Mouse (Mus musculus) Muller cell, postnatal 12 days (primary cell): ENCODE data around the gene Serpinb6b.

Source experiments
- DNase-seq: peaks from one replicate; pipeline ENCODE4 v3.0.0-alpha.2; 2015; ENCODE audit errors: inconsistent ontology term

Serpinb6b gene

DNA sequence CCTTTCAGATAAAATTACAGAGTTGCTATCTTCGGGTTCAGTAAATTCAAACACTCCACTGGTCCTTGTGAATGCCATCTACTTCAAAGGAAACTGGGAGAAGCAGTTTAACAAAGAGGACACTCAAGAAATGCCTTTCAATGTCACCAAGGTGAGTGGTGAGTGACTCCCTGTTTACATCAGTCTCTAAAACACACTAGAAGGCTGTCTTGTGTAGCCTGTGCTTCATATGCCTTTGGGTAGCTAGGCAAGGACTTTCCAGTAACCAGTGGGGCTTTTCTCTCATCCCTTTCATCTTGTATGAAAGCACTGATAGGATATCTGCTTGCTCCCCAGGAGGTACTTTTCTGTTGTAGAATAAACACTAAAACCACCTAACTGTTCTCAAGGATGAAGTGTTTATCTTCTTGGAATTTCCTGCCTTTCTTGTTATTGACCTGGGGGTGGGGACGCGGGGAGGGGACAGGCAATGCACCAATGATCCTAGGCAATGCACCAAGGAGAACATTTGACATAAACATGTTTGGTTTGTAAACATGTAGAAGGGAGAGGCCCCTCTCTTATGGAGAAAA lies 10.0 kb downstream of the Serpinb6b start:
- no peak for DNase-seq

DNA sequence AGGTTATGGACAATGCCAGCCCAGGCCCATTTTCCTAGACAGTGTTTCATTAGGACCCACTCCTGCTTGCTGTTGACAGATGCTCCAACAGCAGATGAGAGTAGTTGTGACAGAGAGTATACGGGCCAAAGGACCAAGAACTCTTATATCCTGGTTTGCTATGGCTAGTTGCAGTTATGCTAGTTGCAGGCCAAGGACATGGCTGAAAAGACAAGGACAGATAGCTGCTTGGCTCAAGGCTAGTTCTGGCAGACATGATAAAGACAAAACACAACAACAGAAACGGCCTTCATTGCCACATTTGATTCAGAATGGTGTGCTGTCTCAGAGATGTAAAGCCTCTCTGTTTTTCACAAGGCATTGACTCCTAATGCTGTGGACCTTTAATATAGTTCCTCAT lies 10.7 kb downstream of the Serpinb6b start:
- no peak for DNase-seq

DNA sequence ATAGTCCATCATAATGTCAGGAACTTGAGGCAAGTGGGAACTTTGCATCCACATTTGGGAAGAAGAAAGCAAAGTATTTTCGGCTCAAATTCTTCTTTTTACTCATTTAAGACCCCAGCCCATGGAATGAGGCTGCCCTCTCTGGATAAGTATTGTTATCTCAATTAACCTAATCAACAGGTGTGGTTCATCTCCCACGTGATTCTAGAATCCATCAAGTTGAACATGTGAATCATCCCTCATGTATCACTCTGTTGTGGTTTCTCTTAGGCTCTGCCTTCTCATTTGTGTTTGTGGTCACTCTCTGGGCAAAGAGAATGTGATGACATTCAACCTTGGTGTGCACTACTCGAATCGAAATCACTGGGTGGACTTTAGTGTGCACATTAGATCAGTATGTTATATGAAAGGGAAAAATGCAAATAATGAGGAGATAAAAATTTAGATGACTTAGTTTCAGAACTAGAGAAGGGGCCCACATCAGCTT lies 17.6 kb downstream of the Serpinb6b start:
- no peak for DNase-seq

DNA sequence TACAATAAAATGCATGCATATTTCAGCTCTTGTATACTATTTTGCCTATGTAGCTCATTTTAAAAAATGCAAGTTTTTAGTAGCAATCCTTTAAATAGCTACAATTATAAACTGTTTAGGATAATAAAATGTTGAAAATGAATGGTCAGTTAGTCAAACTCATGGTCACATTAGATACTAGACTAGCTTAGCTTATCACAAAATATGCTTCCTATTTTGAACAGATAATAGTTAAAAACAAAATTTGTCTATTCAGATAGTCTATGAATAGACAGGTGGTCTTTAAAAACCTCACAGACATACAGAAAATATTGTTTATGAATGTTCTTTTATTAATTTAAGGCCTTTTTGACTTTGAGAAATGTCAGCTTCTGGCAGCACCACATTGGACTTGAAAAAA lies 21.2 kb downstream of the Serpinb6b start:
- no peak for DNase-seq

DNA sequence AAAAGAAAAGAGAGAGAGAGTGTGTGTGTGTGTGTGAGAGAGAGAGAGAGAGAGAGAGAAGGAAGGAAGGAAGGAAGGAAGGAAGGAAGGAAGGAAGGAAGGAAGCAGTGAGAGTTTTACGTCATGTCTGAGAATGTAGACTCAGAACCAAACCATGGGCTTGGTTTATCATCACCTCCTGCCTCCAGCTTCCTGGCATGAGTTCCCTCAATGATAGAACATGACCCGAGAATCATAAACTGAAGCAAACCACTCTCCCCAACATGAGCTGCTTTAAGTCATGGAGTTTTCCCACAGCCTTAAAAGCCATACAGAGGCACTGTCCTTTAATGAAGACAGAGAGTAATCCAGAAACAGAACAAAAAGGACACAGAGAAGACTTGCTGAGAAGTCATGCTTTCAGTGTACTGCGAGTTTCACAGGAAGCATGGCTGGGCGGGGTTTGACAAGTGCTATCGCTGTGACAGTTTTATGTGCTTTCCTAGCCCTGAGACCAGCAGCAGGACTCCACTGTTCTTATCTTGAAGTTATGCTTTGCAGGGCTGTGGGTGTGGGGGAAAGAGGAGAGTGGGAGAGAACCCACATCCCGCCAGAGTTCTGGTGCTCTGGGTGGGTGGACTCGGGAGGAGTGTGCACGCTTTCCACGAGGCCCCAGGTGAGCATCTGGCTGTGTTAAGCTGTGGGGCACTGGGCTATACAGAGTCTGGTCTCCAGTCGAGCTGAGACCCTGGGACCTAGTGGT lies 28.3 kb downstream of the Serpinb6b start:
- DNase-seq: no peak

DNA sequence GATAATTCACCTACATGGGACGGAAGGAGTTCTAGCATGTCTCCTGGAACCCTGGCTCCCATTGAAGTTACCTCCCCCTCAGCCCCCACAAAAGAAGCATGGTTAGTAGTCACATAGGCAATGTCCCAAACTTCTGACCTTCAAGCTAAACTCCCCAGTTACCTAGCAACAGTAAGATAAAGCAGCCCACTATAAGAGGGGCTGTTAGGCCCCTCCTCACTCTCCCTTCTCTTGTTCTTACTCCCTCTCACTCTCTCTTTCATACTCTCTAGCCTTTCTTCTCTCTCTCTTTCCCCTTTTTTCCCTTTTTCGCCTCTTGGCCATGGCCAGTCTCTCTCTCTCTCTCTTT lies 28.9 kb downstream of the Serpinb6b start:
- no peak for DNase-seq

DNA sequence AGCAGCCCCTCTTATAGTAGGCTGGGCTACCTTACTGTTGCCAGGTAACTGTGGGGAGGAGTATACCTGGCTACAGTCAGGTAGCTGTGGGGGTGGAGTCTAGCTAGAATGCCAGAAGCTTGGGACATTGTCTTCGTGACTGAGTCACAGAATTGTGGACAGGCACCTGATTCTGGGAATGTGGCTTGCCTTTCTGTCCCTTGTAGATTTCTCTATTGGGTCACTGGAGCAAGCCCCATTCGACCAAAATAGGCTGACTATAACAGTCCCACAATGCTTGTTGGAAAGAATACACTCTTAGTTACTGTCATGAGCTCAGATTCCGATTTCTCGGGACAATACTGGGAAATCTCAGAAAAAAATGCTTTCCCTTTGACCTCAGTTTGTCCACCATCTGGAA lies 30.0 kb downstream of the Serpinb6b start:
- DNase-seq: no peak

DNA sequence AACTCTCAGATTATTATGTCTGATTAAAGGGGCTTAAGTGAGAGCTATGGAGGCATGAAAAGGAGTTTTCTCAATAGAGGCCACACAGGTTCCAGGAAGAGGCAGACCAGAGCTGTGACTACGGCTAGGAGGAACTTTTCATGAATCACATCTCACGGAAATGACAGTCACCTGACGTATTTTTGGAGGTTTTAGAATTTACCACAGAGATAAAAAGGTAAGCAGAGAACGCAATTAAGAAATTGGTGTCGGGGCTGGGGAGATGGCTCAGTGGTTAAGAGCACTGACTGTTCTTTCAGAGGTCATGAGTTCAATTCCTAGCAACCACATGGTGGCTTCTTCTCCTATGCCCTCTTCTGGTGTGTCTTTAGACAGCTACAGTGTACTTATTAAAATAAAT lies 36.3 kb downstream of the Serpinb6b start:
- DNase-seq: no peak

DNA sequence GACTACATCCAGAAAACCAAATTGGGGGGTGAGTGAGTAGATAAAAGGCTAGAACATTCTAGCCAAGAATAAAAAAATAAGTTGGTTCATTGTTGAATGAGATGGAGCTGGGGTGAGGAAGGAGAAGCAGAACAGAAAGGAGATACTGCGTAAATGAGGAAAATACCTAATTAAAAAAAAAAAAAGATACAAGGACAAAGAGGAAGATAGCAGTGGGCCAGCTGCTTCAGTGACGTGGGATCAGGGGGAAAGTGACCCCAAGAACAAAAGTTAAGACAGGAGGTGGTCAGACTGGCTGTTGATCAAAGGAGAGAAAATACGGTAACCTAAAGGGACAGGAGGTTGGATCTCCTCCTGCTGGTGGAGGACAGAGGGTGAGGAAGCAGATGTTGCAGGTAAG lies 37.9 kb downstream of the Serpinb6b start, which contains the start of gene Serpinb9:
Serpinb9 (plus strand) TSS at position 301 of the 400 bp plus-strand sequence.
- no peak for DNase-seq

DNA sequence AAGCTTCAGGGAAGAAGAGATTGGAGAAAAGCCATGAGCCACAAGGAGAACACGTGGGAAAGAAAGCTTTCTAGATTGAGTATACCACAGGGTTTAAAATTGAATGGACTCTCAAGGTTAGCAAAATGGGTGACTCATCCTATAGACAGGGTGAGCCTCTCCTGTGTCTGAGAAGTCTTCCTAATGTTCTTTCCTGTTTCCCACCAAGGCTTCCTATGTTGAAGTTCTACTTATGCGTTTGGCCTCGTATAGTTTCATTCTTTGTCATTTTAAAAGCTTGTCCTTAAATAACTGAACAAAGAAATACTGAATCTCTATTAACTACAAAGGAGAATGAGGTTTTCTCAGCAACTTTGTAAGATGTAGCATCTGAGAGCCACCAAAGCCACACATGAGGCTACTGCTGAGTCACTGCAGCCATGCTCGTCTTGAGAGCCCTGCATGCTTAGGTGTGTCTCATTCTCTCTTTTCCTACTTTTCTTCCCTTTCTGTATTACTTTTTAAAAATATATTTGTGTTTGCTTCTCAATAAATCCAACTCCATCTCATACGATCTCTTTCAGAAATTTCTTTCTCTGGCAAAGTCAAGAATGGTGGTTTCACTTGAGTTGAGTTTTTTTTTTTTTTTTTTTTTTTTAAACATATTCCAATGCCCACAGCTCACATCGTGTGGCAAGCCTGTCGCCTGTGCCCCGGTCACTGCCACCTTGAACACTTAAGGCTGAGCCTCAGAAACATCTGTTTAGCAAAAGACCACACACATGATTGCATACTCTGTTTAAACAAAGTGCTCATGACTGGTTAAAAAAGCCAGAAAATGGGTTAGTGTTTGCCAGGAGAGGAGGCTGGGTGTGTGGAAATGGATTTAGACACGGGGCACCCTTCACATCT lies 38.8 kb downstream of the Serpinb6b start:
- peak; percentile 1 for DNase-seq

DNA sequence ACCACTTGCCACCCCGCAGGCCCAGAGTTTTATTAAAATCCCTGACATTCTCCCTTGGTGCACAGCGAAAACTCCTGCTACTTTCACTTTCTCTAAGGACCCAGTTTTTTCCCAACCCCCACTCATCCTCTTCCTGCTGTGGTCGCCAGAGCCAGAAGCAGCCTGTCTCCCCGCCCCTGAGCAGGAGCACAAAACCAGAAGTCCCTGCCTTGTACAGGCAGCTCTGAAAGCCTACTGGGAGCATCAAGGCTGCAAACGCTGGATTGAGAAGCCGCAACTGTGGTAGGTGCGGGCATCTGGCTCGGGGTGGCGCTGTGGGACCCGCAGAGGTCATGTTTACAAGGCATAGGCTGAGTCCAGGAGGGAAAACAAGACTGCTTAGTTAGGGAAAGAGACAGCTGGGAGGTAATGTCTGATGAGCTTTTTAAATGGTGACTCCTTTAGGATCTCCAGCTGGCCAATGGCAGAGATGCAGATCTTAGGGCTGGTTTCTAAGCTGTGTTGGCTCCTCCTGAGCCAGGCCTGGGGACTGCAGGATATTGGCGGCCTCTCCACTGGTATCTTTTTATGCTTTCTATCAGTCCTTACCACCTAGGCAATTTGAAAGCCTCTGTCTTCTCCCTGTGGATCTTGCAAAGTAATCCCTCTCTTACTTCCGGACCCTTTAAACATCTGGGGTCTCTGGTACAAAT lies 39.6 kb downstream of the Serpinb6b start:
- peak; percentile 85 for DNase-seq

DNA sequence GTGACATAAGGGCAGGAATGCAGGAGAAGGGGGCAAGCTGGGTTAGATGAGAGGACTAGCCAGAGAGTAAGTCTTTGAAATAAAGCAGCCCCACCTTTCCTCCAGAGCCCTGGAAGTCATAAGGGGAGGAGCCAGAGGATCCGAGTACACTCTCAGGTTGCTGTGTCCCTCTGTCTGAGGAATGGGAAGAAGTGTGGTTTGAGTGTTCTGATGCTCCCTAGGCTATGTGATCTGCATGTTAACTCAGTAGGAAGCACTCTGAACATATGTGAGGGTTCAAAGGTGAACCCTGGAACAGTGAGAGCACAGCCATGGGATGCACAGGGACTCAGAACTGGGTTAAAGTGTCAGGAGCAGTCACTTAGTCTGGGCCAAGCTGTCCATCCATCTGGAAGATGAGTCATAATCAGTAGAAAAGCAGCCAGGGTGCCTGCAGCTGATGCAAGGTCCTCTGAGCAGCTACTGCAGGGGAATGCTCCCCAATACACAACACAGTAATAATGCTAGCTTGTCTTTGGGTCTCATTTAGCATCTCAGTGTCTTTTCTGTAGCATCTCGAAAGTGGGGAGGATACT lies 40.6 kb downstream of the Serpinb6b start:
- peak; percentile 19 for DNase-seq

DNA sequence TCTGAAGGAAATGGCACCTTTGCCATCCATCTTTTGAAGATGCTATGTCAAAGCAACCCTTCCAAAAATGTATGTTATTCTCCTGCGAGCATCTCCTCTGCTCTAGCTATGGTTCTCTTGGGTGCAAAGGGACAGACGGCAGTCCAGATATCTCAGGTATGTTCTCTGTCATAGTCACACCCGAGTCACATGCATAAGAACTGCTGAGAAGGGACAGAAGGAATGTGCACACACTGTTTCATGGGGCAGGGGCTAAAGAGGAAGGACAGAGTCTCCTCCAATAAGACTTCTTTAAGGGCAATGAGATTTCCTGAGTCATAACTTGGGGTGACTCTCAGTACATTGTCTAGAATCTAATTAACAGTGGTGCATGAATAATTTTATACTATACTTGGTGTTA lies 41.5 kb downstream of the Serpinb6b start:
- DNase-seq: no peak

DNA sequence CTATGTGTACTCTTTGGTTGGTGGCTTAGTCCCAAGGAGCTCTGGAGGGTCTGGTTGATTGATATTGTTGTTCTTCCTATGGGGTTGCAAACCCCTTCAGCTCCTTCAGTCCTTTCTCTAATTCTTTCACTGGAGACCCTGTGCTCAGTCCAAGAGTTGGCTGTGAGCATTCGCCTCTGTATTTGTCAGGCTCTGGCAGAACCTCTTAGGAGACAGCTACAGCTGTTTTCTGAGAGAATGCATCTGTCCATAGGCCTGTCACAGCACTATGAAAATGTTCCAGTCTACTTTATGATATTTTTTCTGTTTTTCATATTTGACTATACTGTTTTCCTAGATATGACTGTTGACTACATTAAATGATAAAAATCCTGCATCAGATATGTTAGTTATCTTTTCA lies 47.4 kb downstream of the Serpinb6b start:
- no peak for DNase-seq

DNA sequence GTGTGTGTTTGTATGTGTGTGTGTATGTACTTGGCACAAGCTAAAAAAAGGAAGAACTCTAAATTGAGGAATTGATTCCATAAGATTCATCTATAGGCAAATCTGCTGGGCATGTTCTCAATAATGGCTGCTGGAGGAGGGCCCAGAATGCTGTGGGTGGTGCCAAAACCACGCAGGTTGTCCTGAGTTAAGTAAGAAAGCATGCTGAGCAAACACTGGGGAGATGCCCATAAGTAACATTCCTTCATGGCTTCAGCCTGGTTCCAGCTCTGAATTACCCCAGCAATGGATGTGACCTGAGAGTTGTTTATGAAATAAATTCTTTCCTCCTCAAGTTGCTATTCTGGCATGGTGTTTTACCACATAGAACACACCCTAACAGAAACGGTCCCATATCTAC lies 48.3 kb downstream of the Serpinb6b start:
- DNase-seq: no peak

DNA sequence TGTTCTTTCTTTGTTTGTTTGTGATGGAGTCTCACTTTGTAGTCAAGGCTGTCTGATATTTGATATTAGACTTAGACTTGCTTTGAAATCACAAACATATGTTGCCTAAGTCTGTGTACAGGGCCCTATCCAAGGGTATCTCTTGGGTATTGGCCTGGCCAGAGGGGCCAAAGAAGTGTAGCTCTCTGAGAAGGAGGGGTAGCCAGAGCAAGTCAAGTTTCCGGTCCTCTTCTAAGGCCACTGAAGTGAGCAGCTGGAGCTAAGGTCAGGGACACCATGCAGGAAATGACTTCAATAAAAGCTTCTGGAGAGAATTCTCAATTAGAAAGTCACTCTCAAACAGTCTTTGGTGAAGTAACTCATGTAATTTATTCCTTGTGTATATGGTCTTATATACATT lies 57.4 kb downstream of the Serpinb6b start:
- DNase-seq: no peak

DNA sequence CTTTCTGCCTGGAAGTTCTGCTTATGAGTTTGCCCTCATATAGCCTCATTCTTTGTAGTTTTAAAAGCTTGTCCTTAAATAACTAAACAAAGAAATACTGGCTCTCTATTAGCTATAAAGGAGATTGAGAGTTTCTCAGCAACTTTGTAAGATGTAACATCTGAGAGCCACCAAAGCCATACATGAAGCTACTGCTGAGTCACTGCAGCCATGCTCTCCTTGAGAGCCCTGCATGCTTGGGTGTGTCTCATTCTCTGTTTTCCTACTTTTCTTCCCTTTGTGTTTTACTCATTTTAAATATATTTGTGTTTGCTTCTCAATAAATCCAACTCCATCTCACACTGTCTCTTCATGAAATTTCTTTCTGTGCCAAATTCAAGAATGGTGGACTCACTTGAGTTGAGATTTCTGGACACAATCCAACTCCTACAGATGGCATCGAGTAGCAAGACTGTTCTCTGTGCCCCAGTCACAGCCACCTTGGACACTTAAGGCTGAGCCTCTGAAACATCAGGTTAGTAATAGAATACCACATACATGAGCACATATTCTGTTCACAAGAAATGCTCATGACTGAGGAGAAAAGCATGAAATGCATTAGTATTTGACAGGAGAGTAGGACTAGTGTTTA lies 61.5 kb downstream of the Serpinb6b start:
- no peak for DNase-seq

DNA sequence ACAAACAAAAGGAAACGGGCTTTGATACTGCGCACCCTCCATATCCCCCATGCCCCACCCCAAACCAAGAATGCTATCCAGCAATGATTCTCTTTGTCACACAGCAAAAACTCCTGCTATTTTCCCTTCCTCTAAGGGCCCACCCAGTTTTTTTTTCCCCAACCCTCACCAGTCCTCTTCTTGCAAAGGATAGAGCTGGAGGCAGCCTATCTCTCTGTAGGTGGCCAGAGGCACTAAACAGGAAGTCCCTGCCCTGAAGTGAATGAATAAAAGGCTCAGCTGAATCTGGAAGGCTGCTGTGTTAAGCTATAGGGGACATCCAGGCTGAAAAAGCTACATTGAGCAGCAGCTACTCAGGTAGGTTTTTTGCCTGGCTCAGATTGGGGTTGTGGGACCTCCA lies 62.2 kb downstream of the Serpinb6b start, which contains the start of gene Serpinb9b:
Serpinb9b (plus strand) TSS at position 173 of the 400 bp plus-strand sequence.
- no peak for DNase-seq

DNA sequence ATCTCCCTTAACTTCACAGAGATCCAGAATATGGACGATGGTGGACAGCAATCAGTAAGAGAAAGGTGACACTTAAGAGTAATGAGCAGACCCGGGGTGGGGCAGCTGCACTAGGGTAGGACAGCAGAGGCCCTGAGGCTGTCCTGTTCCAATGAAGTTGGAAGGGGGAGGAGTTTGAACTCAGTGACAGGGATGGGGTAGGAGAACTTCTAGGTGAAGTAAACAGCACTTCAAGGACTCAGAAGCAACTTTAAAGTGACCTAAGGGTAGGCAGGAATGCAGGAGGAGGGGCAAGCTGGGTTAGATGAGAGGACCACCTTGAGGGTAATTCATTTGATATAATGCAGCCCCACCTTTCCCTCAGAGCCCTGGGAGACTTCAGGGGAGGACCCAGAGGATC lies 63.1 kb downstream of the Serpinb6b start:
- DNase-seq: no peak

DNA sequence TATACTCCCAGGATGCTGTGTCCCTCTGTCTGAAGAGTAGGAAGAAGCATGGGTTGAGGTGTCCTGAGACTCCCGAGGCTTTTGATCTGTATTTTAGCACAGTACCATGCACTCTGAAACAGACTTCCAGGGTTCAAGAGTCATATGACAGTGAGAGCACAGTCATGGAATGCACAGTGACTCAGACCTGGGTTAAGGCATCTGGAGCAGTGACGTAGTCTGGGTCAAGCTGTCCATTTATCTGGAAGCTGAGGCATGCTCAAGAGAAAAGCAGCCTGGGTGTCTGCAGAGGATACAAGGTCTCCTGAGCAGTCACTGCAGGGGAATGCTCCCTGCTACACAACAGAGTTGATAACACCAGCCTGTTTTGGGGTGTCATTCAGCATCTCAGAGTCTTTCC lies 63.5 kb downstream of the Serpinb6b start:
- peak; percentile 20 for DNase-seq
